ENCODE assay signal across 20 mouse cellular contexts in genomic region chr7:35381861-35382260, GRCm38 (mm10). TPM values are rescaled to one million over a fixed set of nuclear protein-coding genes. Genes with fewer than 3 reads are reported as not detected.
DNase-seq lines count a peak whose midpoint lies in the region; ATAC-seq and TF ChIP-seq lines count a peak whose summit lies in the region.
"Had no signal": no experiment of that assay in that cellular context is flagged by ENCODE, and none has a peak within 500 bp of the region (broad histone marks: within the 10 kb centered on the region; RNA-seq: fewer than 3 reads in every experiment).

No protein-coding gene starts in this region.

- H3K9ac ChIP-seq in liver, postnatal 0 days (replicated peaks) = no peak overlapping the region
- peak overlapping the region; percentile 49 for H3K9ac ChIP-seq in MEL (ENCODE audit: control insufficient read depth, low read depth, low read length, poor library complexity, severe bottlenecking)
- H3K9ac ChIP-seq in liver, embryonic 11.5 days (ENCODE audit: low read depth, low read length) = no peak overlapping the region
- H3K9ac ChIP-seq in stomach, postnatal 0 days (ENCODE audit: low read length) = no peak overlapping the region
- H3K9ac ChIP-seq: forebrain, embryonic 12.5 days; heart, embryonic 15.5 days; hindbrain, embryonic 15.5 days; lung, embryonic 15.5 days; midbrain, embryonic 12.5 days; neural tube, embryonic 15.5 days had no signal

- peak; percentile 41 for DNase-seq in liver
- no peak for DNase-seq in liver, postnatal 0 days
- peak; percentile 64 for DNase-seq in MEL (ENCODE audit: low read depth, low spot score)
- DNase-seq in liver, embryonic 11.5 days (ENCODE audit: low spot score) = no peak
- DNase-seq in stomach, postnatal 0 days (ENCODE audit: low spot score) = peak; percentile 71
- DNase-seq in adipocyte (ENCODE audit: low spot score) = no peak
- no peak for DNase-seq in gastrocnemius, postnatal 14 days
- DNase-seq: cerebellum, adult 11 months; cerebellum, adult 9-11 months; kidney, postnatal 10 days; lung, postnatal 4 days; right cerebral cortex, adult 18-20 months had no signal

- H3K36me3 ChIP-seq in liver, postnatal 0 days (replicated peaks; ENCODE audit: insufficient read depth, low read length) = peaks cover 3% of the 10 kb centered on the region; the same call in 1 of the 2 replicates
- H3K36me3 ChIP-seq in MEL (ENCODE audit: control insufficient read depth in 1 of 2, insufficient read depth in 2 of 2, low read length in 2 of 2) = peaks cover 0 to 10% of the 10 kb centered on the region in 2 experiments; a peak in 2 of 4 replicates
- no peaks in the 10 kb centered on the region for H3K36me3 ChIP-seq in liver, embryonic 11.5 days (ENCODE audit: control insufficient read depth, insufficient read depth, low read length)
- no peaks in the 10 kb centered on the region for H3K36me3 ChIP-seq in stomach, postnatal 0 days (ENCODE audit: control insufficient read depth, insufficient read depth, low read length)
- H3K36me3 ChIP-seq: forebrain, embryonic 12.5 days; heart, embryonic 15.5 days; hindbrain, embryonic 15.5 days; limb, embryonic 10.5 days; lung, embryonic 15.5 days; midbrain, embryonic 12.5 days; neural tube, embryonic 15.5 days had no signal

- no peaks in the 10 kb centered on the region for H3K4me1 ChIP-seq in liver, postnatal 0 days (ENCODE audit: insufficient read depth)
- peaks cover 11 to 33% of the 10 kb centered on the region in 2 experiments for H3K4me1 ChIP-seq in MEL (ENCODE audit: control insufficient read depth in 1 of 2, insufficient read depth in 2 of 2, low read length in 2 of 2)
- H3K4me1 ChIP-seq in liver, embryonic 11.5 days (replicated peaks; ENCODE audit: control insufficient read depth, insufficient read depth, low read length) = 0 out of 2 replicates have a peak, but pooled peaks cover 4% of the 10 kb centered on the region
- H3K4me1 ChIP-seq in stomach, postnatal 0 days (replicated peaks; ENCODE audit: control insufficient read depth, insufficient read depth) = no peaks in the 10 kb centered on the region
- H3K4me1 ChIP-seq: hindbrain, embryonic 15.5 days; midbrain, embryonic 12.5 days; neural tube, embryonic 15.5 days had no signal

- intact Hi-C loops in gastrocnemius, postnatal 14 days (cut with DNase I; ENCODE audit: low total_unique reads) = no loop called here

- WGBS in liver, postnatal 0 days (ENCODE audit: insufficient replicate concordance) = 78% methylated on average over 11 of the region's 16 CpGs
- WGBS in liver, embryonic 11.5 days = 42% methylated on average over 16 of the region's 16 CpGs
- WGBS in stomach, postnatal 0 days = 75% methylated on average over 11 of the region's 16 CpGs

- TF ChIP-seq RAD21 in MEL (IDR thresholded peaks at IDR 0.05; ENCODE audit: low read depth, low read length) = no peak

- TF ChIP-seq EP300 in liver, postnatal 0 days (IDR thresholded peaks at IDR 0.05; ENCODE audit: low read depth) = no peak
- no peak for TF ChIP-seq EP300 in MEL (IDR thresholded peaks at IDR 0.05; ENCODE audit: low read depth in 1 of 2, low read length in 2 of 2)
- no peak for TF ChIP-seq EP300 in stomach, postnatal 0 days (optimal IDR thresholded peaks at IDR 0.05)

- H3K79me2 ChIP-seq in MEL (ENCODE audit: control insufficient read depth, insufficient read depth, low read length, poor library complexity) = no peaks in the 10 kb centered on the region

- no peaks in the 10 kb centered on the region for H3K9me3 ChIP-seq in liver, postnatal 0 days (ENCODE audit: low read length)
- no peaks in the 10 kb centered on the region for H3K9me3 ChIP-seq in MEL (replicated peaks; ENCODE audit: insufficient read depth, low read length)
- H3K9me3 ChIP-seq in liver, embryonic 11.5 days (ENCODE audit: control insufficient read depth, low read length) = no peaks in the 10 kb centered on the region
- H3K9me3 ChIP-seq in stomach, postnatal 0 days (ENCODE audit: control insufficient read depth, low read length) = no peaks in the 10 kb centered on the region
- H3K9me3 ChIP-seq: forebrain, embryonic 12.5 days; heart, embryonic 15.5 days; hindbrain, embryonic 15.5 days; limb, embryonic 10.5 days; lung, embryonic 15.5 days; midbrain, embryonic 12.5 days; neural tube, embryonic 15.5 days had no signal

- ATAC-seq in liver, postnatal 0 days = no peak
- ATAC-seq in liver, embryonic 11.5 days (replicated peaks; ENCODE audit: low FRiP score) = peak; percentile 42; the same call in 1 of the 2 replicates
- peak; percentile 7; the same call in 1 of the 2 replicates for ATAC-seq in stomach, postnatal 0 days (ENCODE audit: low FRiP score, low TSS enrichment)

- no peaks in the 10 kb centered on the region for H3K27me3 ChIP-seq in liver, postnatal 0 days (ENCODE audit: insufficient read depth, low read length)
- H3K27me3 ChIP-seq in MEL (ENCODE audit: control insufficient read depth in 1 of 2, insufficient read depth in 2 of 2, low read length in 2 of 2) = no peaks in the 10 kb centered on the region
- H3K27me3 ChIP-seq in liver, embryonic 11.5 days (replicated peaks; ENCODE audit: control insufficient read depth, insufficient read depth, low read length) = no peaks in the 10 kb centered on the region
- H3K27me3 ChIP-seq in stomach, postnatal 0 days (ENCODE audit: control insufficient read depth, insufficient read depth, low read length) = no peaks in the 10 kb centered on the region
- H3K27me3 ChIP-seq: forebrain, embryonic 12.5 days; heart, embryonic 15.5 days; hindbrain, embryonic 15.5 days; lung, embryonic 15.5 days; midbrain, embryonic 12.5 days; neural tube, embryonic 15.5 days had no signal

- TF ChIP-seq CTCF in liver, postnatal 0 days (IDR thresholded peaks at IDR 0.05; ENCODE audit: low read depth) = no peak
- TF ChIP-seq CTCF in MEL (IDR thresholded peaks at IDR 0.05 in 2 of 3, conservative IDR thresholded peaks at IDR 0.05 in 1 of 3; ENCODE audit: control insufficient read depth in 1 of 3, insufficient read depth in 1 of 3, low read depth in 2 of 3, low read length in 3 of 3, poor library complexity in 1 of 3, severe bottlenecking in 1 of 3) = no peak
- no peak for TF ChIP-seq CTCF in stomach, postnatal 0 days (IDR thresholded peaks at IDR 0.05; ENCODE audit: low read depth)

- no peak overlapping the region for H3K4me3 ChIP-seq in liver, postnatal 0 days (ENCODE audit: low read depth, low read length)
- peak overlapping the region; percentile 40 to 54 for H3K4me3 ChIP-seq in MEL (ENCODE audit: control insufficient read depth in 1 of 2, insufficient read depth in 1 of 2, low read depth in 2 of 2, low read length in 2 of 2)
- H3K4me3 ChIP-seq in liver, embryonic 11.5 days (ENCODE audit: low read depth, low read length) = no peak overlapping the region
- H3K4me3 ChIP-seq in stomach, postnatal 0 days (ENCODE audit: low read depth, low read length) = no peak overlapping the region
- H3K4me3 ChIP-seq: forebrain, embryonic 12.5 days; heart, embryonic 15.5 days; hindbrain, embryonic 15.5 days; limb, embryonic 10.5 days; lung, embryonic 15.5 days; midbrain, embryonic 12.5 days; neural tube, embryonic 15.5 days had no signal

- no peak overlapping the region for H3K27ac ChIP-seq in liver, postnatal 0 days (ENCODE audit: low read depth)
- no peak overlapping the region for H3K27ac ChIP-seq in MEL (ENCODE audit: control insufficient read depth, low read depth, low read length)
- H3K27ac ChIP-seq in liver, embryonic 11.5 days (ENCODE audit: low read depth, low read length) = no peak overlapping the region
- H3K27ac ChIP-seq in stomach, postnatal 0 days (replicated peaks) = no peak overlapping the region
- H3K27ac ChIP-seq: forebrain, embryonic 12.5 days; heart, embryonic 15.5 days; hindbrain, embryonic 15.5 days; limb, embryonic 10.5 days; lung, embryonic 15.5 days; midbrain, embryonic 12.5 days; neural tube, embryonic 15.5 days had no signal

- no peak; a peak in 1 of 4 replicates for TF ChIP-seq POLR2A in MEL (IDR thresholded peaks at IDR 0.05; ENCODE audit: control insufficient read depth in 1 of 2, insufficient read depth in 1 of 2, low read depth in 1 of 2, low read length in 2 of 2, poor library complexity in 1 of 2)

- H3K4me2 ChIP-seq in liver, postnatal 0 days (ENCODE audit: low read depth, low read length) = no peak overlapping the region
- H3K4me2 ChIP-seq in liver, embryonic 11.5 days = no peak overlapping the region
- H3K4me2 ChIP-seq in stomach, postnatal 0 days (replicated peaks; ENCODE audit: low read depth) = no peak overlapping the region
- H3K4me2 ChIP-seq: forebrain, embryonic 12.5 days; heart, embryonic 15.5 days; hindbrain, embryonic 15.5 days; lung, embryonic 15.5 days; midbrain, embryonic 12.5 days; neural tube, embryonic 15.5 days had no signal

TF ChIP-seq in MEL, 35 proteins besides CTCF, POLR2A, EP300 and RAD21 (continues in another document):
- no peak for TF ChIP-seq CHD1 (IDR thresholded peaks at IDR 0.05; ENCODE audit: low read depth, low read length)
- TF ChIP-seq ZKSCAN1 (IDR thresholded peaks at IDR 0.05; ENCODE audit: low read depth, low read length) = no peak

RNA-seq across cellular contexts. Expression of gene Faap24, which starts 14.8 kb away (rescaled TPM):
- polyA plus RNA-seq in liver, postnatal 0 days (2015; fragmentation: Nextera tagmentation; extraction: Ambion mirVana) = 9.3 and 11.4 TPM in 2 replicates
- total RNA-seq in MEL (2012; rRNA removed) = 11.9 and 15.3 TPM in 2 replicates
- 10 to 100 TPM in 1 of 2 experiments, not detected in 1; 26.7 TPM for polyA plus RNA-seq in MEL (2012; ENCODE audit: insufficient read depth in 1 of 2, insufficient read length in 2 of 2, low read depth in 1 of 2, low replicate concordance in 2 of 2, missing spikeins in 1 of 2)
- 40.0 and 43.6 TPM in 2 replicates for polyA plus RNA-seq in liver, embryonic 11.5 days (2014; fragmentation: Nextera tagmentation; extraction: Ambion mirVana)
- 8.8 and 9.3 TPM in 2 replicates for polyA plus RNA-seq in stomach, postnatal 0 days (2015; fragmentation: Nextera tagmentation; extraction: Ambion mirVana)
- total RNA-seq in gastrocnemius, postnatal 14 days (2021) = 1 to 10 TPM; 1.3 to 1.5 TPM

RNA-seq across cellular contexts. Expression of gene Cep89, which starts 15.0 kb away (rescaled TPM):
- 9.1 and 10.3 TPM in 2 replicates for polyA plus RNA-seq in liver, postnatal 0 days (2015; fragmentation: Nextera tagmentation; extraction: Ambion mirVana)
- 13.1 and 15.8 TPM in 2 replicates for total RNA-seq in MEL (2012; rRNA removed)
- polyA plus RNA-seq in MEL (2012; ENCODE audit: insufficient read depth in 1 of 2, insufficient read length in 2 of 2, low read depth in 1 of 2, low replicate concordance in 2 of 2, missing spikeins in 1 of 2) = 10 to 100 TPM in 1 of 2 experiments, not detected in 1; 44.5 TPM
- polyA plus RNA-seq in liver, embryonic 11.5 days (2014; fragmentation: Nextera tagmentation; extraction: Ambion mirVana) = 33.4 and 33.7 TPM in 2 replicates
- 11.7 and 12.3 TPM in 2 replicates for polyA plus RNA-seq in stomach, postnatal 0 days (2015; fragmentation: Nextera tagmentation; extraction: Ambion mirVana)
- total RNA-seq in gastrocnemius, postnatal 14 days (2021) = 1 to 10 TPM; 5.7 to 5.9 TPM

RNA-seq across cellular contexts. Expression of gene Rhpn2, which starts 47.9 kb away (rescaled TPM):
- polyA plus RNA-seq in liver, postnatal 0 days (2015; fragmentation: Nextera tagmentation; extraction: Ambion mirVana) = 8.1 TPM in 2 replicates
- total RNA-seq in MEL (2012; rRNA removed) = 0.46 and 0.58 TPM in 2 replicates
- polyA plus RNA-seq in MEL (2012; ENCODE audit: insufficient read depth in 1 of 2, insufficient read length in 2 of 2, low read depth in 1 of 2, low replicate concordance in 2 of 2, missing spikeins in 1 of 2) = 1 to 10 TPM in 1 of 2 experiments, not detected in 1; 1.2 TPM
- polyA plus RNA-seq in liver, embryonic 11.5 days (2014; fragmentation: Nextera tagmentation; extraction: Ambion mirVana) = 6.1 and 6.8 TPM in 2 replicates
- 23.1 and 24.4 TPM in 2 replicates for polyA plus RNA-seq in stomach, postnatal 0 days (2015; fragmentation: Nextera tagmentation; extraction: Ambion mirVana)
- 1 to 10 TPM in 1 of 2 experiments, under 1 TPM in 1; 0.78 to 1.1 TPM for total RNA-seq in gastrocnemius, postnatal 14 days (2021)
- total RNA-seq: hematopoietic stem cell, adult 5-6 weeks had no signal

Comparison
In these comparisons a context has a peak if more than half of its experiments do, and no peak if none do; other contexts are left out.
1. DNase-seq: peak in liver (single experiment), MEL (single experiment) and stomach, postnatal 0 days (single experiment); none in liver, postnatal 0 days (single experiment), liver, embryonic 11.5 days (single experiment), adipocyte (single experiment) and gastrocnemius, postnatal 14 days (single experiment).
2. H3K4me3 ChIP-seq: peak in MEL (2 of 2); none in liver, postnatal 0 days (single experiment), liver, embryonic 11.5 days (single experiment) and stomach, postnatal 0 days (single experiment).